Mouse (Mus musculus) hindbrain, embryonic 14.5 days (tissue): ENCODE data around the gene Sod3. TPM values are rescaled to one million over a fixed set of nuclear protein-coding genes. Genes with fewer than 3 reads are reported as not detected.

Experiments used
- ATAC-seq: fragments of 200-750 bp; cut with Nextera tagmentation; 2 replicates; pipeline ENCODE4 v1.8.0; 2017; ENCODE audit warnings: moderate number of reproducible peaks, mild to moderate bottlenecking, moderate TSS enrichment, moderate library complexity; ENCODE audit not compliant: low FRiP score
- DNase-seq: peaks from one replicate; pipeline ENCODE4 v3.0.0-alpha.2; 2015; ENCODE audit warnings: low spot score
- H3K27ac ChIP-seq: fragments of 300-500 bp; sonication (generic); 2 replicates; pipeline ENCODE4 v1.5.1; 2014; ENCODE audit warnings: mild to moderate bottlenecking, moderate library complexity
- H3K27me3 ChIP-seq: fragments of 300-500 bp; sonication (generic); 2 replicates; pipeline ENCODE4 v1.6.1; 2014; ENCODE audit warnings: mild to moderate bottlenecking, low read length, mixed read lengths; ENCODE audit not compliant: control insufficient read depth, insufficient read depth
- H3K36me3 ChIP-seq: fragments of 300-500 bp; sonication (generic); replicated peaks from 2 replicates; pipeline ENCODE4 v1.6.1; 2014; ENCODE audit not compliant: control insufficient read depth, insufficient read depth
- H3K4me1 ChIP-seq: fragments of 300-500 bp; sonication (generic); replicated peaks from 2 replicates; pipeline ENCODE4 v1.6.1; 2014; ENCODE audit warnings: antibody characterized with exemption, low read length, mixed read lengths; ENCODE audit not compliant: control insufficient read depth, insufficient read depth
- H3K4me2 ChIP-seq: fragments of 300-500 bp; sonication (generic); replicated peaks from 2 replicates; pipeline ENCODE4 v1.6.1; 2014; ENCODE audit warnings: mild to moderate bottlenecking, moderate library complexity
- H3K4me3 ChIP-seq: fragments of 300-500 bp; sonication (generic); replicated peaks from 2 replicates; pipeline ENCODE4 v1.5.1; 2014; ENCODE audit warnings: mild to moderate bottlenecking, low read length
- H3K9ac ChIP-seq: fragments of 300-500 bp; sonication (generic); 2 replicates; pipeline ENCODE4 v1.6.1; 2014
- H3K9me3 ChIP-seq: fragments of 300-500 bp; sonication (generic); 2 replicates; pipeline ENCODE4 v1.6.1; 2016; ENCODE audit warnings: low read length; ENCODE audit not compliant: control insufficient read depth
- WGBS: fragments of 180-500 bp; shearing (Covaris S2); extraction: QIAGEN DNeasy Blood & Tissue Kit; methylation state at CpG from one replicate; pipeline ENCODE4 v1.1.7; 2014; 5-methylcytosine and 5-hydroxymethylcytosine counted together
- polyA plus RNA-seq: library from polyadenylated mRNA; unstranded; fragments of >200 nt; fragmentation: Nextera tagmentation; extraction: Ambion mirVana; gene quantifications from 2 replicates; pipeline ENCODE4 v1.2.1, GENCODE M21; 2014

Sod3 gene
- polyA plus RNA-seq: 2.9 and 3.8 TPM in 2 replicates

GRCm38 (mm10) chr5:52363468-52364150 is at the start of gene Sod3:
Sod3 (plus strand) TSS chr5:52363791.
- no peak for ATAC-seq

DNA sequence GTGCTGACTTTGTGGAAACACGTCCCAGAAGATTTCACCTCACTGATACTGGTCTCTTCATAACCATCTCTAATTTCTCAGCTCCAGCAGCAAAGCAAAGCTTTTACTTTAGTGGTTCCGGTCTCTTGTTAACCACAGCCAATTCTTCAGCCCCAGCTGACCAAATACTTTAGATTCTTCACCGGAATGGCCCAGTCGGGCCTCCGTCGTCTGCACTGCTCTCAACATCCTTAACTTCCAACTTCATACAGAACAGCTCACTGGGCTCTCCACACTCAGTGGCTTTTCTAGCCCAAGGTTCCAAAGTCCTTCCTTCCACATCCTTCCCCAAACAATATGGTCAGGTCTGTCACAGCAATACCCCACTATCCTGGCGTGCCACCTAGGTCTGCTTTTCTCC is 46.7 kb upstream of the Sod3 start:
- no peaks in the 10 kb centered on the region for H3K9me3 ChIP-seq
- H3K4me3 ChIP-seq: no peak overlapping the region
- no peak overlapping the region for H3K9ac ChIP-seq
- 90% methylated on average over 7 of the region's 7 CpGs for WGBS
- H3K27ac ChIP-seq: no peak overlapping the region
- H3K27me3 ChIP-seq: no peaks in the 10 kb centered on the region
- ATAC-seq: no peak
- no peak overlapping the region for H3K4me2 ChIP-seq
- H3K36me3 ChIP-seq: no peaks in the 10 kb centered on the region
- no peak for DNase-seq
- H3K4me1 ChIP-seq: no peaks in the 10 kb centered on the region

More at GRCm38 (mm10) chr5:52363468-52364150, at the start of gene Sod3:
- DNase-seq: no peak
- H3K9ac ChIP-seq: no peak within 1 kb of the TSS
- no peak within 1 kb of the TSS for H3K4me2 ChIP-seq
- H3K4me3 ChIP-seq: no peak within 1 kb of the TSS
- H3K27me3 ChIP-seq: no peaks in the 10 kb centered on the region; the same call in 1 of the 2 replicates
- WGBS: 23% methylated on average over 11 of the region's 11 CpGs
- H3K4me1 ChIP-seq: 0 out of 2 replicates have a peak, but pooled peaks cover 3% of the 10 kb centered on the region
- H3K9me3 ChIP-seq: no peaks in the 10 kb centered on the region
- no peak within 1 kb of the TSS for H3K27ac ChIP-seq
- H3K36me3 ChIP-seq: no peaks in the 10 kb centered on the region

GRCm38 (mm10) chr5:52319499-52319898 is 44.1 kb upstream of the Sod3 start:
- no peak for ATAC-seq
- Histone ChIP-seq H3K27me3 (no peaks in the 10 kb centered on the region), H3K36me3 (no peaks in the 10 kb centered on the region), H3K4me1 (no peaks in the 10 kb centered on the region), H3K9ac (no peak overlapping the region), H3K27ac (no peak overlapping the region), H3K9me3 (no peaks in the 10 kb centered on the region), H3K4me2 (no peak overlapping the region), H3K4me3 (no peak overlapping the region)
- no peak for DNase-seq
- 76% methylated on average over 8 of the region's 8 CpGs for WGBS

- 8% methylated on average over 8 of the region's 8 CpGs for WGBS
- Histone ChIP-seq H3K9me3 (no peaks in the 10 kb centered on the region), H3K36me3 (no peaks in the 10 kb centered on the region), H3K27me3 (no peaks in the 10 kb centered on the region), H3K4me2 (no peak overlapping the region), H3K4me3 (no peak overlapping the region), H3K4me1 (0 out of 2 replicates have a peak, but pooled peaks cover 2% of the 10 kb centered on the region), H3K9ac (no peak overlapping the region), H3K27ac (no peak overlapping the region)
- ATAC-seq (no peak), DNase-seq (no peak)
These were observed 31.5 kb upstream of the Sod3 start for GRCm38 (mm10) chr5:52332120-52332519.

GRCm38 (mm10) chr5:52335590-52335989 is 28.0 kb upstream of the Sod3 start:
- no peak for ATAC-seq
- H3K4me1 ChIP-seq: 0 out of 2 replicates have a peak, but pooled peaks cover 2% of the 10 kb centered on the region
- no peak overlapping the region for H3K4me3 ChIP-seq
- H3K9me3 ChIP-seq: no peaks in the 10 kb centered on the region
- no peak for DNase-seq
- H3K27me3 ChIP-seq: no peaks in the 10 kb centered on the region
- no peak overlapping the region for H3K9ac ChIP-seq
- H3K27ac ChIP-seq: no peak overlapping the region
- H3K4me2 ChIP-seq: no peak overlapping the region
- WGBS: 84% methylated on average over 3 of the region's 3 CpGs
- H3K36me3 ChIP-seq: no peaks in the 10 kb centered on the region

DNA sequence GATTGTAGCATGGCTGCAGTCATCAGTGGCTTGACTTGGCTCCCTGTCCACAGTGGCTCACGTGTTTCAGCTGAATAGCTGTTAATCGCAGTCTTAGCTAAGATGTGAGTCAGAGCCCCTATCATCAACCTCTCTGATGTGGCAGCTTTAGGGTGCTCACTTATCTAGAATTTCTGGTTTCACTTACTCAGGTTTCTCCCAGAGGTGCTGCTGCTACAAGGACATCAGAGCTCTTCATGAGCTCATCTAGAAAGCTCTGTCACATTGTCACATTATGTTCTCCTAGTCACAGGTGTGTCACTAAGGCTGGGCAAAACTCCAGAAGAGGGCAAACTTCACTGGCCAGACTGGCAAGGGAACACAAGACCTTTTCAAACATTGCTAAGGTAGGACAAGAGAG is 24.5 kb upstream of the Sod3 start:
- 89% methylated on average over 2 of the region's 2 CpGs for WGBS
- Histone ChIP-seq H3K27ac (no peak overlapping the region), H3K4me2 (no peak overlapping the region), H3K9me3 (no peaks in the 10 kb centered on the region), H3K4me1 (no peaks in the 10 kb centered on the region), H3K4me3 (no peak overlapping the region), H3K27me3 (no peaks in the 10 kb centered on the region), H3K9ac (no peak overlapping the region), H3K36me3 (no peaks in the 10 kb centered on the region)
- DNase-seq (no peak), ATAC-seq (no peak)

GRCm38 (mm10) chr5:52346890-52347289 is 16.7 kb upstream of the Sod3 start:
- WGBS: 73% methylated on average over 2 of the region's 2 CpGs
- Histone ChIP-seq H3K9ac (no peak overlapping the region), H3K27me3 (no peaks in the 10 kb centered on the region), H3K9me3 (no peaks in the 10 kb centered on the region), H3K4me1 (no peaks in the 10 kb centered on the region), H3K27ac (no peak overlapping the region), H3K4me3 (no peak overlapping the region), H3K4me2 (no peak overlapping the region), H3K36me3 (no peaks in the 10 kb centered on the region)
- no peak for DNase-seq
- no peak for ATAC-seq

GRCm38 (mm10) chr5:52350451-52350850 is 13.1 kb upstream of the Sod3 start:
- DNase-seq: no peak
- Histone ChIP-seq H3K27me3 (no peaks in the 10 kb centered on the region), H3K9ac (no peak overlapping the region), H3K4me1 (no peaks in the 10 kb centered on the region), H3K9me3 (no peaks in the 10 kb centered on the region), H3K4me2 (no peak overlapping the region), H3K27ac (no peak overlapping the region), H3K36me3 (no peaks in the 10 kb centered on the region), H3K4me3 (no peak overlapping the region)
- ATAC-seq: no peak
- 88% methylated on average over 2 of the region's 2 CpGs for WGBS

DNA sequence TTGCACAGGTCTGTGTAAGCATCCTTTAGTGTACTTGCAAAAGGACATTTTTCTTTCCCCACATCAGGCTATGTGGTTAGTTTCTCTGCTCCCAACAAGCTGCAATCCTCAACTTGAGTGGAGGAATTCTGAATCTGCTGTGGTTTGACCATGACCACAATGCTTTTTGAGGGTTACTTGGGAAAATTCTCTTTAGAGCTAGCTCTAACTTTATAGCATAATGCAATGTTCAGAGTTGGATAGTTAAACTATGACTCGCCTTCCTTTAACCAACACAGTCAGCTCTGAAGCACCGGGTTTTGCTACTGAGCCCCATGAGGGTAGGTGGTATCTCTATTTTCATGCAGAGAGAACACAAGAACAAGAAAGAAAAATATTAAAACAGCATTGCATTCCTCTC is 12.0 kb upstream of the Sod3 start:
- Histone ChIP-seq H3K4me1 (no peaks in the 10 kb centered on the region), H3K4me3 (no peak overlapping the region), H3K4me2 (no peak overlapping the region), H3K9ac (no peak overlapping the region), H3K36me3 (no peaks in the 10 kb centered on the region), H3K9me3 (no peaks in the 10 kb centered on the region), H3K27ac (no peak overlapping the region), H3K27me3 (no peaks in the 10 kb centered on the region)
- 87% methylated on average over 2 of the region's 2 CpGs for WGBS
- DNase-seq (no peak), ATAC-seq (no peak)

DNA sequence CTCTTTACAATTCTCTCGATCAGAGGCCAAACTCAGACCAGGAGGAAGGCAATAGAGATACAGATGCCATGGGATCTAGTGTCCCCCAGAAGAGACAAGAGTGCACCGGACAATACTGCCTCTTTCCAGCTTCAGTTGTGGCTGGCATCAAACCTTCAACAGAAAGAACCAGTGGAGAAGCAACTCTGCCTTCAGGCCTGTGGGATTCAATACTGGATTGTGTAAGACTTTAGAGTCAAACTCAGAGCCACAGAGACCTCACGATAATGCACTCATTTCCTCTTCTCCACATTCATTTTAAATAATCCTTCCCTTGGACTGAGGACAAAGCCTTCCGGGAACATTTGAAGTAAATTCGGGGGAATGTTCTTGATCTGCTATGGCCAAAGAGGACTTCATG is 10.9 kb upstream of the Sod3 start:
- no peak overlapping the region for H3K4me3 ChIP-seq
- no peaks in the 10 kb centered on the region for H3K4me1 ChIP-seq
- no peaks in the 10 kb centered on the region for H3K27me3 ChIP-seq
- no peaks in the 10 kb centered on the region for H3K9me3 ChIP-seq
- no peaks in the 10 kb centered on the region for H3K36me3 ChIP-seq
- DNase-seq: no peak
- 91% methylated on average over 5 of the region's 5 CpGs for WGBS
- ATAC-seq: no peak
- H3K27ac ChIP-seq: no peak overlapping the region
- no peak overlapping the region for H3K9ac ChIP-seq
- no peak overlapping the region for H3K4me2 ChIP-seq
